Mouse (Mus musculus) urinary bladder, postnatal 10 days (tissue): Measurements from ENCODE around the gene Ankrd33b.
A peak's percentile ranks its signal among the peaks of the same experiment; 100 is the strongest.

Experiments used
- DNase-seq: peaks from one replicate; pipeline ENCODE4 v3.0.0; 2022; ENCODE audit warnings: low spot score

Gene Ankrd33b

GRCm38 (mm10) chr15:31264827-31265226 lies 102.7 kb downstream of the Ankrd33b start:
- DNase-seq = peak; percentile 34

- DNase-seq = no peak
These were observed 105.2 kb downstream of the Ankrd33b start for GRCm38 (mm10) chr15:31262361-31262760.

- DNase-seq = no peak
These were observed 106.4 kb downstream of the Ankrd33b start for GRCm38 (mm10) chr15:31261094-31261493.

- DNase-seq = no peak
These were observed 108.7 kb downstream of the Ankrd33b start for GRCm38 (mm10) chr15:31258693-31259439.

GRCm38 (mm10) chr15:31258029-31258692 lies 109.4 kb downstream of the Ankrd33b start:
- no peak for DNase-seq

- DNase-seq = no peak
These were observed 110.2 kb downstream of the Ankrd33b start for GRCm38 (mm10) chr15:31257329-31257728.

- no peak for DNase-seq
These were observed 111.8 kb downstream of the Ankrd33b start for GRCm38 (mm10) chr15:31255762-31256161.

- DNase-seq = no peak
These were observed 112.5 kb downstream of the Ankrd33b start for GRCm38 (mm10) chr15:31254939-31255535.

GRCm38 (mm10) chr15:31253963-31254362 lies 113.6 kb downstream of the Ankrd33b start:
- no peak for DNase-seq

GRCm38 (mm10) chr15:31253380-31253779 lies 114.1 kb downstream of the Ankrd33b start:
- DNase-seq = no peak

- DNase-seq = no peak
These were observed 114.8 kb downstream of the Ankrd33b start for GRCm38 (mm10) chr15:31252590-31253311.

- DNase-seq = no peak
These were observed 116.3 kb downstream of the Ankrd33b start for GRCm38 (mm10) chr15:31251189-31251588.

GRCm38 (mm10) chr15:31250676-31251075 lies 116.8 kb downstream of the Ankrd33b start:
- DNase-seq = no peak

GRCm38 (mm10) chr15:31250027-31250426 lies 117.5 kb downstream of the Ankrd33b start:
- DNase-seq = no peak

GRCm38 (mm10) chr15:31248882-31249281 lies 118.6 kb downstream of the Ankrd33b start:
- no peak for DNase-seq

GRCm38 (mm10) chr15:31247035-31247434 lies 120.5 kb downstream of the Ankrd33b start:
- DNase-seq = no peak

GRCm38 (mm10) chr15:31245934-31246333 lies 121.6 kb downstream of the Ankrd33b start:
- no peak for DNase-seq

- no peak for DNase-seq
These were observed 122.7 kb downstream of the Ankrd33b start for GRCm38 (mm10) chr15:31244696-31245445.

GRCm38 (mm10) chr15:31243260-31243659 lies 124.3 kb downstream of the Ankrd33b start:
- DNase-seq = no peak
